Mouse (Mus musculus) T-cell, adult 66 days (primary cell): ENCODE measurements around the gene Gm21637. TPM values are rescaled to one million over a fixed set of nuclear protein-coding genes. Genes with fewer than 3 reads are reported as not detected.

Experiments
- total RNA-seq, 2 experiments: library from RNA; stranded (reverse); gene quantifications; 3 replicates in 1 of 2; 4 replicates in 1 of 2; pipeline ENCODE4 v1.2.4; 2023

The Gm21637 gene
- not detected for total RNA-seq

GRCm38 (mm10) chrX:31961744-31962143 is at the start of gene Gm21637:
Gm21637 (plus strand) TSS chrX:31962044.

Other genes with a start within 250 kb of the Gm21637 start
- not detected for gene Btbd35f25, start 244.9 kb upstream of the Gm21637 start, total RNA-seq
- gene Btbd35f22, start 85.8 kb downstream of the Gm21637 start, total RNA-seq = not detected